Mouse (Mus musculus) heart, adult 10 weeks (tissue): ENCODE results near the gene Slc6a2. TPM values are rescaled to one million over a fixed set of nuclear protein-coding genes. Genes with fewer than 3 reads are reported as not detected.

Experiments used
- polyA plus RNA-seq: library from polyadenylated mRNA; stranded (reverse); fragments of 350-450 nt; fragmentation: Illumina TruSeq; extraction: RNeasy Lipid Tissue Mini Kit (QIAGEN cat#74804); gene quantifications from one replicate; pipeline ENCODE4 v1.2.3, GENCODE M21; 2014; ENCODE audit warnings: low read depth, low replicate concordance

Gene Slc6a2
- 0.08 TPM for polyA plus RNA-seq

DNA sequence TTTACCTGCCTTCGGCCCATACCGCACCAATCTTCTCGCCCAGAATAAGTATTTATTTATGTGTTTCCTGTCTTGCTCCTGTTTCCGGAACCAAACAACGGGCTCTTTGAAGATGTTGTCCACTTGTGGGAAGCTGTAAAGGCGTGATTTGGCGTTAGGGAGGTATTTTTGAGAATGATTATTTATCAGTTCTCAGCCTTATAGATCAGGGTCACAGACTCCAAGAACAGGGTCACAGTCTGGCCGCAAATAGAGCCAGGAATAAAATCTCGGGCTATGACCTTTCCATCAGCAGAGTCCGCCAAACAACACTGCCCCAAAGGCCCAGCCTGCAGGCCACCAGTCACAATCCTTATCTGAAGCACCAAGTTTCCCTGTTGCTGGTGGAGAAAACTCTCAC is at the start of gene Slc6a2:
TSS of gene Slc6a2 (plus strand) at position 301 of the 400 bp plus-strand sequence.

DNA sequence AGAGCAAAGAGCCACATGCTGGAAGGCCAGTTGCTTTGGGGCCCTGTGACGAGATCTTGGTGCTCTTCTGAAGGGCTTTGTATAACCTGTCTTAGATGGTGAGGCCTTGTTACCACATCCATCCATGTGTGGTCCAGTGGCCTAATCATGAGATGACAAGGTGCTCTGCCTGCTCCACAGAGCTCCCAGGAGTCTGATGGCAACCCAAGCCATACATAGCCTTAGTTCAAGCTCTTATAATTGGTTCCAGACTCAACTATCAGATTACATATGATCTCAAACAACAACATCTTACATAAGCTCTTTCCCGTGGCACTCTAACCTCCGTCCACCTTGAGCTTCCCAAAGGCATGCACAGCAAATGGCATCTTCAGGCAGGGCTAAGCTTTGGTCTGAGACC is 88.2 kb downstream of the Slc6a2 start, which contains the start of gene Ces1a:
TSS of gene Ces1a (minus strand) at position 101 of the 400 bp plus-strand sequence.

Other genes starting within 250 kb of the Slc6a2 start
- gene Mmp2, start 132.8 kb upstream of the Slc6a2 start, polyA plus RNA-seq: 49.8 TPM
- 0.99 TPM for gene Lpcat2, start 104.7 kb upstream of the Slc6a2 start, polyA plus RNA-seq
- gene Capns2, start 58.7 kb upstream of the Slc6a2 start, polyA plus RNA-seq: not detected
- gene Ces1a, start 88.1 kb downstream of the Slc6a2 start, polyA plus RNA-seq: not detected
- not detected for gene Ces1b, start 119.9 kb downstream of the Slc6a2 start, polyA plus RNA-seq
- 2.2 TPM for gene Ces1c, start 171.2 kb downstream of the Slc6a2 start, polyA plus RNA-seq
- 262 TPM for gene Ces1d, start 237.8 kb downstream of the Slc6a2 start, polyA plus RNA-seq